Mouse (Mus musculus) hindbrain, embryonic 11.5 days (tissue): ENCODE data around the gene Bcl2l14. TPM values are rescaled to one million over a fixed set of nuclear protein-coding genes. Genes with fewer than 3 reads are reported as not detected.

ENCODE experiments used
- ATAC-seq: fragments of 200-750 bp; cut with Nextera tagmentation; 2 replicates; pipeline ENCODE4 v1.8.0; 2017; ENCODE audit warnings: mild to moderate bottlenecking, moderate TSS enrichment, moderate library complexity; ENCODE audit not compliant: low FRiP score
- DNase-seq: peaks from one replicate; pipeline ENCODE4 v3.0.0-alpha.2; 2015; ENCODE audit warnings: low spot score
- H3K27ac ChIP-seq: fragments of 300-500 bp; sonication (generic); 2 replicates; pipeline ENCODE4 v1.5.1; 2014; ENCODE audit warnings: mild to moderate bottlenecking, low read depth, low read length
- H3K27me3 ChIP-seq: fragments of 300-500 bp; sonication (generic); 2 replicates; pipeline ENCODE4 v1.6.1; 2014; ENCODE audit warnings: mild to moderate bottlenecking, low read length, moderate library complexity, mixed read lengths; ENCODE audit not compliant: control insufficient read depth, insufficient read depth
- H3K36me3 ChIP-seq: fragments of 300-500 bp; sonication (generic); 2 replicates; pipeline ENCODE4 v1.6.1; 2014; ENCODE audit warnings: mild to moderate bottlenecking, low read length, moderate library complexity, mixed read lengths; ENCODE audit not compliant: control insufficient read depth, insufficient read depth
- H3K4me1 ChIP-seq: fragments of 300-500 bp; sonication (generic); replicated peaks from 2 replicates; pipeline ENCODE4 v1.6.1; 2014; ENCODE audit warnings: low read length, mixed read lengths; ENCODE audit not compliant: control insufficient read depth, insufficient read depth
- H3K4me2 ChIP-seq: fragments of 300-500 bp; sonication (generic); replicated peaks from 2 replicates; pipeline ENCODE4 v1.6.1; 2014; ENCODE audit warnings: mild to moderate bottlenecking, low read depth, low read length
- H3K4me3 ChIP-seq: fragments of 300-500 bp; sonication (generic); 2 replicates; pipeline ENCODE4 v1.5.1; 2014; ENCODE audit warnings: low read depth, low read length
- H3K9ac ChIP-seq: fragments of 300-500 bp; sonication (generic); 2 replicates; pipeline ENCODE4 v1.6.1; 2014; ENCODE audit warnings: low read depth, low read length
- H3K9me3 ChIP-seq: fragments of 300-500 bp; sonication (generic); 2 replicates; pipeline ENCODE4 v1.6.1; 2016; ENCODE audit warnings: low read length; ENCODE audit not compliant: control insufficient read depth
- WGBS: fragments of 180-500 bp; shearing (Covaris S2); extraction: QIAGEN DNeasy Blood & Tissue Kit; methylation state at CpG from one replicate; pipeline ENCODE4 v1.1.7; 2014; 5-methylcytosine and 5-hydroxymethylcytosine counted together
- polyA plus RNA-seq: library from polyadenylated mRNA; unstranded; fragments of >200 nt; fragmentation: Nextera tagmentation; extraction: Ambion mirVana; gene quantifications from 2 replicates; pipeline ENCODE4 v1.2.1, GENCODE M21; 2014

The Bcl2l14 gene
- 0.15 and 0.17 TPM in 2 replicates for polyA plus RNA-seq

GRCm38 (mm10) chr6:134396018-134396417 is at the start of gene Bcl2l14:
Bcl2l14 (plus strand) TSS chr6:134396318.
- Histone ChIP-seq H3K9ac (no peak within 1 kb of the TSS), H3K4me2 (no peak within 1 kb of the TSS), H3K4me1 (no peaks in the 10 kb centered on the region), H3K27ac (no peak within 1 kb of the TSS), H3K9me3 (no peaks in the 10 kb centered on the region), H3K4me3 (no peak within 1 kb of the TSS), H3K27me3 (no peaks in the 10 kb centered on the region), H3K36me3 (no peaks in the 10 kb centered on the region)
- ATAC-seq (no peak), DNase-seq (no peak)
- WGBS, result 78% methylated on average over 4 of the region's 4 CpGs

- DNase-seq, result no peak
- no peak for ATAC-seq
- 88% methylated on average over 7 of the region's 7 CpGs for WGBS
- no peak overlapping the region for H3K4me2 ChIP-seq
- H3K9me3 ChIP-seq, result no peaks in the 10 kb centered on the region
- H3K4me1 ChIP-seq, result no peaks in the 10 kb centered on the region
- no peaks in the 10 kb centered on the region for H3K27me3 ChIP-seq
- H3K36me3 ChIP-seq, result no peaks in the 10 kb centered on the region
- no peak overlapping the region for H3K4me3 ChIP-seq
- H3K27ac ChIP-seq, result no peak overlapping the region
- no peak overlapping the region for H3K9ac ChIP-seq
Observed at GRCm38 (mm10) chr6:134348526-134349067, 47.5 kb upstream of the Bcl2l14 start.

- Histone ChIP-seq H3K27me3 (no peaks in the 10 kb centered on the region), H3K27ac (no peak overlapping the region), H3K36me3 (no peaks in the 10 kb centered on the region), H3K4me3 (no peak overlapping the region), H3K4me2 (no peak overlapping the region), H3K4me1 (no peaks in the 10 kb centered on the region), H3K9ac (no peak overlapping the region), H3K9me3 (no peaks in the 10 kb centered on the region)
- ATAC-seq, result no peak
- DNase-seq, result no peak
- WGBS, result 90% methylated on average over 6 of the region's 6 CpGs
Observed at GRCm38 (mm10) chr6:134352881-134353280, 43.2 kb upstream of the Bcl2l14 start.

- WGBS, result 91% methylated on average over 4 of the region's 4 CpGs
- no peaks in the 10 kb centered on the region for H3K27me3 ChIP-seq
- DNase-seq (no peak), ATAC-seq (no peak)
- H3K27ac ChIP-seq, result no peak overlapping the region
- H3K9ac ChIP-seq, result no peak overlapping the region
- H3K36me3 ChIP-seq, result no peaks in the 10 kb centered on the region
- no peaks in the 10 kb centered on the region for H3K4me1 ChIP-seq
- H3K4me3 ChIP-seq, result no peak overlapping the region
- no peaks in the 10 kb centered on the region for H3K9me3 ChIP-seq
- H3K4me2 ChIP-seq, result no peak overlapping the region
Observed at GRCm38 (mm10) chr6:134353751-134354150, 42.4 kb upstream of the Bcl2l14 start.

- H3K27ac ChIP-seq, result no peak overlapping the region
- no peak for ATAC-seq
- H3K9me3 ChIP-seq, result no peaks in the 10 kb centered on the region
- no peak overlapping the region for H3K4me3 ChIP-seq
- WGBS, result 86% methylated on average over 6 of the region's 6 CpGs
- DNase-seq, result no peak
- H3K36me3 ChIP-seq, result no peaks in the 10 kb centered on the region
- no peaks in the 10 kb centered on the region for H3K27me3 ChIP-seq
- no peak overlapping the region for H3K9ac ChIP-seq
- no peaks in the 10 kb centered on the region for H3K4me1 ChIP-seq
- H3K4me2 ChIP-seq, result no peak overlapping the region
Observed at GRCm38 (mm10) chr6:134357570-134357969, 38.5 kb upstream of the Bcl2l14 start.

GRCm38 (mm10) chr6:134360079-134360478 is 36.0 kb upstream of the Bcl2l14 start:
- DNase-seq (no peak), ATAC-seq (no peak)
- no peak overlapping the region for H3K27ac ChIP-seq
- H3K9ac ChIP-seq, result no peak overlapping the region
- no peak overlapping the region for H3K4me2 ChIP-seq
- no peaks in the 10 kb centered on the region for H3K27me3 ChIP-seq
- no peak overlapping the region for H3K4me3 ChIP-seq
- H3K36me3 ChIP-seq, result no peaks in the 10 kb centered on the region
- H3K9me3 ChIP-seq, result no peaks in the 10 kb centered on the region
- WGBS, result 90% methylated on average over 4 of the region's 4 CpGs
- no peaks in the 10 kb centered on the region for H3K4me1 ChIP-seq

- WGBS, result 75% methylated on average over 6 of the region's 6 CpGs
- Histone ChIP-seq H3K4me3 (no peak overlapping the region), H3K9ac (no peak overlapping the region), H3K27ac (no peak overlapping the region), H3K9me3 (no peaks in the 10 kb centered on the region), H3K4me2 (no peak overlapping the region), H3K27me3 (no peaks in the 10 kb centered on the region), H3K36me3 (no peaks in the 10 kb centered on the region), H3K4me1 (no peaks in the 10 kb centered on the region)
- ATAC-seq (no peak), DNase-seq (no peak)
Observed at GRCm38 (mm10) chr6:134364644-134365043, 31.5 kb upstream of the Bcl2l14 start.

GRCm38 (mm10) chr6:134365952-134366351 is 30.2 kb upstream of the Bcl2l14 start:
- Histone ChIP-seq H3K27ac (no peak overlapping the region), H3K9ac (no peak overlapping the region), H3K4me3 (no peak overlapping the region), H3K9me3 (no peaks in the 10 kb centered on the region), H3K4me1 (no peaks in the 10 kb centered on the region), H3K4me2 (no peak overlapping the region), H3K36me3 (no peaks in the 10 kb centered on the region), H3K27me3 (no peaks in the 10 kb centered on the region)
- DNase-seq (no peak), ATAC-seq (no peak)
- WGBS, result 88% methylated on average over 4 of the region's 4 CpGs
